Mouse (Mus musculus) limb, embryonic 14.5 days (tissue): ENCODE data around the gene Zc3h14. TPM values are rescaled to one million over a fixed set of nuclear protein-coding genes. Genes with fewer than 3 reads are reported as not detected.
A peak's percentile ranks its signal among the peaks of the same experiment; 100 is the strongest.

Experiments
- ATAC-seq: fragments of 200-750 bp; cut with Nextera tagmentation; 2 replicates; pipeline ENCODE4 v1.8.0; 2017; ENCODE audit warnings: low read depth, moderate number of reproducible peaks, moderate TSS enrichment; ENCODE audit not compliant: low FRiP score
- DNase-seq: peaks from one replicate; pipeline ENCODE4 v3.0.0-alpha.2; 2015; ENCODE audit warnings: low spot score
- H3K27ac ChIP-seq: fragments of 300-500 bp; sonication (generic); replicated peaks from 2 replicates; pipeline ENCODE4 v1.5.1; 2014; ENCODE audit warnings: low read depth, mild to moderate bottlenecking, low read length, moderate library complexity, mixed read lengths
- H3K27me3 ChIP-seq: fragments of 300-500 bp; sonication (generic); 2 replicates; pipeline ENCODE4 v1.6.1; 2014; ENCODE audit warnings: low read length, mixed read lengths; ENCODE audit not compliant: control insufficient read depth, insufficient read depth
- H3K36me3 ChIP-seq: fragments of 300-500 bp; sonication (generic); 2 replicates; pipeline ENCODE4 v1.6.1; 2014; ENCODE audit warnings: mild to moderate bottlenecking, low read length, moderate library complexity, mixed read lengths; ENCODE audit not compliant: control insufficient read depth, insufficient read depth
- H3K4me1 ChIP-seq: fragments of 300-500 bp; sonication (generic); 2 replicates; pipeline ENCODE4 v1.6.1; 2014; ENCODE audit warnings: antibody characterized with exemption, low read length, mixed read lengths; ENCODE audit not compliant: control insufficient read depth, insufficient read depth
- H3K4me2 ChIP-seq: fragments of 300-500 bp; sonication (generic); replicated peaks from 2 replicates; pipeline ENCODE4 v1.6.1; 2014; ENCODE audit warnings: low read depth, mild to moderate bottlenecking, low read length, moderate library complexity; ENCODE audit not compliant: severe bottlenecking
- H3K4me3 ChIP-seq: fragments of 300-500 bp; sonication (generic); replicated peaks from 2 replicates; pipeline ENCODE4 v1.5.1; 2014; ENCODE audit warnings: low read length
- H3K9ac ChIP-seq: fragments of 300-500 bp; sonication (generic); 2 replicates; pipeline ENCODE4 v1.6.1; 2014; ENCODE audit warnings: mild to moderate bottlenecking, low read depth, low read length, moderate library complexity; ENCODE audit not compliant: severe bottlenecking
- H3K9me3 ChIP-seq: fragments of 300-500 bp; sonication (generic); 2 replicates; pipeline ENCODE4 v1.6.1; 2016; ENCODE audit warnings: low read length; ENCODE audit not compliant: control insufficient read depth
- POLR2A ChIP-seq: fragments of 200-500 bp; IDR thresholded peaks from 2 replicates; pipeline ENCODE4 v1.8.0; 2012; ENCODE audit warnings: inconsistent platforms, mild to moderate bottlenecking, moderate library complexity, borderline replicate concordance; ENCODE audit not compliant: insufficient read depth, insufficient read length; ENCODE audit errors: extremely low read depth
- WGBS: fragments of 180-500 bp; shearing (Covaris S2); extraction: QIAGEN DNeasy Blood & Tissue Kit; methylation state at CpG from one replicate; pipeline ENCODE4 v1.1.7; 2014; 5-methylcytosine and 5-hydroxymethylcytosine counted together
- polyA plus RNA-seq, 2 experiments: library from polyadenylated mRNA; depleted of rRNA in 1 of 2; stranded (reverse) in 1 of 2; unstranded in 1 of 2; fragments of >200 nt; fragmentation: Nextera tagmentation in 1 of 2; extraction: Ambion mirVana in 1 of 2; gene quantifications; 2 replicates each; pipeline versions ENCODE4 v1.2.1 to v1.2.3; 2012 to 2014

The Zc3h14 gene
- polyA plus RNA-seq, 2 experiments: 128 to 145 TPM

- Histone ChIP-seq H3K36me3 (no peaks in the 10 kb centered on the region), H3K4me2 (peak overlapping the region; percentile 76), H3K9ac (peak overlapping the region; percentile 96), H3K4me3 (peak overlapping the region; percentile 77), H3K27me3 (no peaks in the 10 kb centered on the region), H3K27ac (peak overlapping the region; percentile 91), H3K9me3 (no peaks in the 10 kb centered on the region), H3K4me1 (peaks cover 27% of the 10 kb centered on the region)
- TF ChIP-seq POLR2A: no peak
- 12% methylated on average over 7 of the region's 7 CpGs for WGBS
- peak; percentile 20 for DNase-seq
- peak; percentile 50 for ATAC-seq
These were observed 8.9 kb upstream of the Zc3h14 start for GRCm38 (mm10) chr12:98737801-98738350.

DNA sequence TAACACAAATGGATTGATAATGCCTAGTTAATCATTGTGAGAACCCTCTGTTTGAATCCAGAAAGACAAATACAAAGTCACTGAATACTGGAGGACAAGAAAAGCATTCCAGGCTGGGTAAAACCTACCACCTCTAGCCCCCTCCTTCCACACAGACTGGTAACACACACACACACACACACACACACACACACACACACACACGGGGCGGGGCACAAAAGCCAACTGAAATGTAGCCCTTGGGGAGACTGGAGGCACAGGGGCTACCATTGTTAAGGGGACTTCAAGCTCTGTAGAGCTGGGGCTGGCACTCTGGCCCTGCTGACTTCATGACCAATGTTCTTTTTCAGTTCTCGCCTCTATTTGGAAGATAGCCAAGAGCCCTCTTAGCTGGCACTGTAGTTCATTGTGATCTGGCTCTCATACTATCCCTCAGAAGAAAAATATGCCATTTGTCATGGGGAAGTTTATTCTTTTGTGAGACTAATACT, 5.7 kb upstream of the Zc3h14 start:
- no peak for TF ChIP-seq POLR2A
- ATAC-seq (no peak), DNase-seq (peak; percentile 20)
- Histone ChIP-seq H3K4me3 (no peak overlapping the region), H3K9me3 (no peaks in the 10 kb centered on the region), H3K4me1 (peaks cover 11% of the 10 kb centered on the region; the same call in 1 of the 2 replicates), H3K27me3 (no peaks in the 10 kb centered on the region), H3K4me2 (no peak overlapping the region), H3K9ac (no peak overlapping the region), H3K36me3 (no peaks in the 10 kb centered on the region), H3K27ac (no peak overlapping the region)
- WGBS: 58% methylated on average over 3 of the region's 3 CpGs

- WGBS: 51% methylated on average over 4 of the region's 4 CpGs
- ATAC-seq: no peak
- H3K36me3 ChIP-seq: peaks cover 2% of the 10 kb centered on the region; the same call in 1 of the 2 replicates
These were observed 1.1 kb upstream of the Zc3h14 start for GRCm38 (mm10) chr12:98745626-98746025.

GRCm38 (mm10) chr12:98746131-98746530, 633 bp upstream of the Zc3h14 start:
- Histone ChIP-seq H3K4me3 (no peak overlapping the region), H3K9ac (no peak overlapping the region), H3K4me2 (no peak overlapping the region), H3K9me3 (no peaks in the 10 kb centered on the region), H3K27ac (no peak overlapping the region), H3K4me1 (peaks cover 13% of the 10 kb centered on the region), H3K27me3 (no peaks in the 10 kb centered on the region), H3K36me3 (peaks cover 2% of the 10 kb centered on the region; the same call in 1 of the 2 replicates)
- DNase-seq: peak; percentile 35
- 33% methylated on average over 2 of the region's 2 CpGs for WGBS
- 0 out of 2 replicates have a peak, but pooled peaks have one; percentile 3 for ATAC-seq
- no peak for TF ChIP-seq POLR2A

More at GRCm38 (mm10) chr12:98745626-98746025, 1.1 kb upstream of the Zc3h14 start:
- Histone ChIP-seq H3K4me3 (no peak overlapping the region), H3K27ac (no peak overlapping the region), H3K4me1 (peaks cover 13% of the 10 kb centered on the region), H3K4me2 (no peak overlapping the region), H3K9me3 (no peaks in the 10 kb centered on the region), H3K27me3 (no peaks in the 10 kb centered on the region), H3K9ac (no peak overlapping the region)
- no peak for DNase-seq
- TF ChIP-seq POLR2A: no peak

GRCm38 (mm10) chr12:98747380-98747753, 603 bp downstream of the Zc3h14 start:
- WGBS: 2% methylated on average over 11 of the region's 14 CpGs
- H3K9me3 ChIP-seq: no peaks in the 10 kb centered on the region
- H3K9ac ChIP-seq: peak overlapping the region; percentile 94
- DNase-seq: no peak
- H3K4me3 ChIP-seq: peak overlapping the region; percentile 94
- TF ChIP-seq POLR2A: no peak
- H3K4me2 ChIP-seq: peak overlapping the region; percentile 67
- H3K36me3 ChIP-seq: peaks cover 2% of the 10 kb centered on the region; the same call in 1 of the 2 replicates
- H3K4me1 ChIP-seq: peaks cover 13% of the 10 kb centered on the region
- H3K27me3 ChIP-seq: no peaks in the 10 kb centered on the region
- ATAC-seq: peak; percentile 11; the same call in 1 of the 2 replicates
- peak overlapping the region; percentile 90 for H3K27ac ChIP-seq
